Mouse (Mus musculus): ENCODE results near the gene Bmpr2. TPM values are rescaled to one million over a fixed set of nuclear protein-coding genes. Genes with fewer than 3 reads are reported as not detected.
"Not testable (repeated sequence)": the region's sequence is repeated elsewhere in the genome, so short reads cannot be mapped to it uniquely, and the experiment has no call there.

Bmpr2 gene
- total and polyA plus RNA-seq, 3 experiments: 3.4 to 103 (median 59.9) TPM

- peak; percentile 12 for DNase-seq (ENCODE audit: low spot score)
- peak; percentile 35 for ATAC-seq (ENCODE audit: extremely low read depth, insufficient number of reproducible peaks, low FRiP score, poor library complexity, severe bottlenecking)
Observed at GRCm38 (mm10) chr1:59738768-59739414, 24.3 kb upstream of the Bmpr2 start.

GRCm38 (mm10) chr1:59739577-59740354 lies 23.4 kb upstream of the Bmpr2 start:
- H3K27me3 ChIP-seq (ENCODE audit: insufficient read depth, low read length): no peaks in the 10 kb centered on the region
- no peaks in the 10 kb centered on the region for H3K9me3 ChIP-seq (replicated peaks)
- H3K4me1 ChIP-seq (ENCODE audit: insufficient read depth, low read depth, low read length): peaks cover 28% of the 10 kb centered on the region
- TF ChIP-seq TAL1 (conservative IDR thresholded peaks at IDR 0.05; ENCODE audit: low read depth, low read length) (no peak), CTCF (IDR thresholded peaks at IDR 0.05; ENCODE audit: low read depth, low read length) (no peak), POLR2AphosphoS5 (IDR thresholded peaks at IDR 0.05; ENCODE audit: insufficient replicate concordance, low read depth, low read length) (no peak), GATA2 (IDR thresholded peaks at IDR 0.05; ENCODE audit: borderline replicate concordance, low read depth, low read length) (no peak), GATA1 (IDR thresholded peaks at IDR 0.05; ENCODE audit: borderline replicate concordance, low read length) (no peak)
- peak; percentile 31 for DNase-seq (ENCODE audit: low spot score)
- peak; percentile 57 for ATAC-seq (ENCODE audit: extremely low read depth, insufficient number of reproducible peaks, low FRiP score, poor library complexity, severe bottlenecking)
- H3K4me3 ChIP-seq (ENCODE audit: low read depth, low read length): no peak overlapping the region; the same call in 1 of the 2 replicates
- H3K36me3 ChIP-seq (replicated peaks): no peaks in the 10 kb centered on the region

More at GRCm38 (mm10) chr1:59738768-59739414, 24.3 kb upstream of the Bmpr2 start:
- TF ChIP-seq GATA2 (IDR thresholded peaks at IDR 0.05; ENCODE audit: borderline replicate concordance, low read depth, low read length): no peak
- TF ChIP-seq GATA1 (IDR thresholded peaks at IDR 0.05; ENCODE audit: borderline replicate concordance, low read length): no peak
- TF ChIP-seq CTCF (IDR thresholded peaks at IDR 0.05; ENCODE audit: low read depth, low read length): no peak
- TF ChIP-seq POLR2AphosphoS5 (IDR thresholded peaks at IDR 0.05; ENCODE audit: insufficient replicate concordance, low read depth, low read length): no peak
- TF ChIP-seq TAL1 (conservative IDR thresholded peaks at IDR 0.05; ENCODE audit: low read depth, low read length): no peak
- peak overlapping the region; percentile 10; the same call in 1 of the 2 replicates for H3K4me3 ChIP-seq (ENCODE audit: low read depth, low read length)
- H3K9me3 ChIP-seq (replicated peaks): no peaks in the 10 kb centered on the region
- no peaks in the 10 kb centered on the region for H3K27me3 ChIP-seq (ENCODE audit: insufficient read depth, low read length)
- H3K36me3 ChIP-seq (replicated peaks): no peaks in the 10 kb centered on the region
- H3K4me1 ChIP-seq (ENCODE audit: insufficient read depth, low read depth, low read length): peaks cover 28% of the 10 kb centered on the region

- Histone ChIP-seq H3K36me3 (replicated peaks) (no peaks in the 10 kb centered on the region), H3K27me3 (ENCODE audit: insufficient read depth, low read length) (no peaks in the 10 kb centered on the region), H3K4me1 (ENCODE audit: insufficient read depth, low read depth, low read length) (peaks cover 13% of the 10 kb centered on the region), H3K9me3 (replicated peaks) (no peaks in the 10 kb centered on the region), H3K4me3 (ENCODE audit: low read depth, low read length) (no peak overlapping the region)
- ATAC-seq (ENCODE audit: extremely low read depth, insufficient number of reproducible peaks, low FRiP score, poor library complexity, severe bottlenecking) (peak; percentile 78), DNase-seq (ENCODE audit: low spot score) (peak; percentile 20)
- TF ChIP-seq GATA1 (IDR thresholded peaks at IDR 0.05; ENCODE audit: borderline replicate concordance, low read length): no peak
- no peak for TF ChIP-seq TAL1 (conservative IDR thresholded peaks at IDR 0.05; ENCODE audit: low read depth, low read length)
- TF ChIP-seq CTCF (IDR thresholded peaks at IDR 0.05; ENCODE audit: low read depth, low read length): no peak
- TF ChIP-seq GATA2 (IDR thresholded peaks at IDR 0.05; ENCODE audit: borderline replicate concordance, low read depth, low read length): no peak
- no peak for TF ChIP-seq POLR2AphosphoS5 (IDR thresholded peaks at IDR 0.05; ENCODE audit: insufficient replicate concordance, low read depth, low read length)
Observed at GRCm38 (mm10) chr1:59749047-59749446, 14.2 kb upstream of the Bmpr2 start.

- H3K9me3 ChIP-seq (replicated peaks); ATAC-seq (ENCODE audit: extremely low read depth, insufficient number of reproducible peaks, low FRiP score, poor library complexity, severe bottlenecking); DNase-seq (ENCODE audit: low spot score); H3K27me3 ChIP-seq (ENCODE audit: insufficient read depth, low read length); H3K36me3 ChIP-seq (replicated peaks); H3K4me3 ChIP-seq (ENCODE audit: low read depth, low read length): not testable (repeated sequence)
- H3K4me1 ChIP-seq (ENCODE audit: insufficient read depth, low read depth, low read length): peaks cover 14% of the 10 kb centered on the region
Observed at GRCm38 (mm10) chr1:59749724-59750123, 13.5 kb upstream of the Bmpr2 start.

- Histone ChIP-seq H3K27me3 (ENCODE audit: insufficient read depth, low read length) (no peaks in the 10 kb centered on the region), H3K36me3 (replicated peaks) (no peaks in the 10 kb centered on the region), H3K4me1 (ENCODE audit: insufficient read depth, low read depth, low read length) (peaks cover 8% of the 10 kb centered on the region), H3K4me3 (ENCODE audit: low read depth, low read length) (no peak overlapping the region), H3K9me3 (replicated peaks) (no peaks in the 10 kb centered on the region)
- no peak for DNase-seq (ENCODE audit: low spot score)
- no peak for ATAC-seq (ENCODE audit: extremely low read depth, insufficient number of reproducible peaks, low FRiP score, poor library complexity, severe bottlenecking)
- TF ChIP-seq POLR2AphosphoS5 (IDR thresholded peaks at IDR 0.05; ENCODE audit: insufficient replicate concordance, low read depth, low read length) (no peak), TAL1 (conservative IDR thresholded peaks at IDR 0.05; ENCODE audit: low read depth, low read length) (no peak), CTCF (IDR thresholded peaks at IDR 0.05; ENCODE audit: low read depth, low read length) (no peak), GATA1 (IDR thresholded peaks at IDR 0.05; ENCODE audit: borderline replicate concordance, low read length) (no peak), GATA2 (IDR thresholded peaks at IDR 0.05; ENCODE audit: borderline replicate concordance, low read depth, low read length) (no peak)
Observed at GRCm38 (mm10) chr1:59755298-59755697, 7.9 kb upstream of the Bmpr2 start.

- peaks cover 18% of the 10 kb centered on the region for H3K4me1 ChIP-seq (ENCODE audit: insufficient read depth, low read depth, low read length)
- no peaks in the 10 kb centered on the region for H3K27me3 ChIP-seq (ENCODE audit: insufficient read depth, low read length)
- H3K9me3 ChIP-seq (replicated peaks): no peaks in the 10 kb centered on the region
- DNase-seq (ENCODE audit: low spot score) (no peak), ATAC-seq (ENCODE audit: extremely low read depth, insufficient number of reproducible peaks, low FRiP score, poor library complexity, severe bottlenecking) (no peak)
- TF ChIP-seq POLR2AphosphoS5 (IDR thresholded peaks at IDR 0.05; ENCODE audit: insufficient replicate concordance, low read depth, low read length) (no peak), TAL1 (conservative IDR thresholded peaks at IDR 0.05; ENCODE audit: low read depth, low read length) (no peak), CTCF (IDR thresholded peaks at IDR 0.05; ENCODE audit: low read depth, low read length) (no peak)
- H3K36me3 ChIP-seq (replicated peaks): no peaks in the 10 kb centered on the region
- H3K4me3 ChIP-seq (ENCODE audit: low read depth, low read length): no peak overlapping the region
Observed at GRCm38 (mm10) chr1:59758325-59758724, 4.9 kb upstream of the Bmpr2 start.

Measured in G1E (cell line).